Mouse (Mus musculus) kidney, postnatal 14 days (tissue): Measurements from ENCODE around the gene Tamm41.

ENCODE experiments used
- DNase-seq: peaks from one replicate; pipeline ENCODE4 v3.0.0; 2022; ENCODE audit warnings: mixed read lengths

The Tamm41 gene

GRCm38 (mm10) chr6:115037103-115038094 lies at the start of gene Tamm41:
Gene Tamm41 (minus strand): TSS chr6:115037876.
- DNase-seq: peak; percentile 91

- DNase-seq: no peak
Measured at GRCm38 (mm10) chr6:115085274-115085841, 47.7 kb upstream of the Tamm41 start.

DNA sequence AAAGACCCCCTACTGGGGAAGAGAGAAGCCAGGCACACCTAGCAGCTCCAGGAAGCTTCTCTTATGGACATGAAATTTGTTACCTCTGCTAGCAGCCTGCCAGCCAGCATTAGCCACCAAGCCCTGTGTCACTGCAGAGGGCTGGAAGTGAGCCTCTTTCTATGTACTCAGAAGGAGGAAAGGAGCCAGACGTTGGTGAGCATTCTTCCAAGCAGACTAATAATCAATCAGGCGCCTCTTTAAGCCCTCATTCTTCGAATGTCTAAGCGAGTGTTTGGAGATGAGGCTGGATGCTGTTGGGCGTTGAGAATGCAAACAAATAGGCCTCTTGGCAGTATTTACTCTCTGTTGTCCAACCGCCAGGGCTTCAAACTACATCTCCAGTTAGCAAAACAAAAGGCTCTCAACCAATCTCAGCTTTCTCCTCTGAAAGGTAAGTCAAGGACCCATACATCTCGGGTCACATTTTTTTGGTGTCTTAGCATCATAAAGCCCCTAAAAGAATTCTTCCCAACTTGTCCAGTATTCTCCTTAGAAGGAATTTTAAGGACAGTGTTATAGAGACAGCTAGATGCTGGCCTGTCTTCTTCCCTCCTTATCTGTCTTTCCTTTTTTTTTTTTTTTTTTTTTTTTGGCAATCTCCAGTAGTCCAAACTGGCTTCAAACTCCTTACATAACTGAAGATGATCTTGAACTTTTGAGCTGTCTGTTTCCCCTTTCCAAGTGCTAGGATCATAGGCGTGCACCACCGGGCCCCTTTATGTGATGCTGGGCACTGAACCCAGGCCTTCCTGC lies 39.3 kb upstream of the Tamm41 start:
- DNase-seq: no peak

DNA sequence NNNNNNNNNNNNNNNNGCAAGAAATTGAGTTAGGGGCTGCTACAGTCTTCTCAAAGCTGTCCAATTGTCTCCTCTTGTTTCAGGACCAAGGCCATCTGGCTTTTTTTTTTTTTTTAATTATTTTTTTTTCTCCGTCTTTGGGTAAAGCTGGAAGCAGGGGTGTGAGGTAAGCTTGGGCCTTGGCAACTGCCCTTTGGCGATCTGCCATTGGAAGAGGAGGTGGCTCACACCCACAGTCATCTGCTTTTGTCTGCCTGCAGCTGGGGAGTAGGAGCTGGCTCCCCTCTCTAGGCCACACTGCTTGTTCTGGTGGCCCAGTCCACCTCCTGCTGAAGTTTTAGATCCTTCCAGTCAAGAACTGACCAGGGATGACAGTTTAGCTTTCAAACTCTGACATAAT lies 34.3 kb upstream of the Tamm41 start:
- DNase-seq: no peak

DNA sequence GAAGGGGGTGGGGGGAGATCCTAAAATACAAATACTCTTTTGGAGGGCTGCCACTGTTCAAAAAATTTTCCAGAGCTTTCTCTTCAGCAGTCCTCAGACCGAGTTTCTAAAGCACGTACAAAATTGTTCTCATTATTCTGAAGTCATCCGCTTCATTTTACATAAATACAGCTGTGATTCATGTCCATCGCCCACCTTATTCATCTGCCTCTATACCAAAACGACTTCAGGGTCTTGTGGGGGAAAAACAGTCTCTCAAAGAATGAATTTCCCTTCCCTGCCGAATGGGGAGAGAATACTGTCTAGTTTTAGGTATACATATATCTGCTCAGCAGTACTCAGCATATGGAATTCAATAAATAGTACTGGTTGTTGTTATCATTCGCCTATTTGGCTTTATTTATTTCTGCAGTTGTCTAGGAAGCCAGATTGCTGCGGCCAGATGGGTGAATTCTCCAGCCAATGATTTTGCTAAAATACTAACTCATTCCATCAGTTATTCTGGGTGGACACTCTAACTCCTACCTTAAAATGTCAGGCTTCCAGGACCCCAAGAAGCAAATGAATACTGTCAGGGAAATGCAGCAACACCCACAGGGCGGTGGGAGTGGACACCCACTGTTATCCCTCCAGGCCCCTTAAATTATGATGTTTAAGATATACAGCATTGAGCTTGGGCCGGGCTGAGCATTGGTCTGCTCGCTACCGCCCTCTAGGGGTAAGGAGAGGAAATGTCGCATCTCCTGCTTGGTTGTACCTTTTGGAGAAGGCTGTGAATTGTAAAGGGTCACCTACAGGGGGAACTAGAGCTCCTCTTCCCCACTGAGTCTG lies 27.9 kb upstream of the Tamm41 start:
- peak; percentile 23 for DNase-seq

DNA sequence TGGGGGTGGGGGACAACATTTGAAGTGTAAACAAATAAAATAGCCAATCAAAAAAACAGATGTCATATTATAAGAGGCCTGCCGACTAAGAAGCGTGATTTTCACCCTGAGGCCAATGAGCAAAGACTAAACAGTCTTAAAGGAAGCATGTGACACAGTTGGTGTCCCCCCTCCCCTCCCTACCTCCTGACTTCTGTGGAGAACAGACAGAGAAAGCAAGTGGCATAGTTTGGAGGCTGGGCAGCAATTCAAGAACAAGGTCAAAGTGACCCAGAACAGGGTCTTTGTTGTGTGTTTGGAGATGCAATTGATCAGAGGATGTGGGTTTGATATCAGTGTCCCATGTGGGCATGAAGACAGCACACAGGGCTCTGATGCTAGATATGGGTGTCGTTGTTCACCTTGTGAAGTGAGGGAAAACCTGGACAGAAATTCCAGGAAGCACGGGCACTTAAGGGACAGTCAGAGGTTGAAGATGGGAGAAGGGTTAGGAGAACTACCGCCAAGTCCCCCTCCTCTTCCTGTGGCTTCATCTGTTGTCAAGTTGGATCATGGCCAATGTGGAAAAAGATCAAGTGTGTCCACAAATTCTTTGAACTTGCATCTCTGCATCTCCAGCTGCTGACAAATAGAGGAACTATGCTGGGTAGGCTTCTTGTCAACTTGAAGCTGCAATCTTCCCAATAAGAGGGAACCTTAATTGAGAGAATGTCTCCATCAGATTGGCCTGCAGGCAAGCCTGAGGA lies 25.1 kb upstream of the Tamm41 start:
- no peak for DNase-seq

DNA sequence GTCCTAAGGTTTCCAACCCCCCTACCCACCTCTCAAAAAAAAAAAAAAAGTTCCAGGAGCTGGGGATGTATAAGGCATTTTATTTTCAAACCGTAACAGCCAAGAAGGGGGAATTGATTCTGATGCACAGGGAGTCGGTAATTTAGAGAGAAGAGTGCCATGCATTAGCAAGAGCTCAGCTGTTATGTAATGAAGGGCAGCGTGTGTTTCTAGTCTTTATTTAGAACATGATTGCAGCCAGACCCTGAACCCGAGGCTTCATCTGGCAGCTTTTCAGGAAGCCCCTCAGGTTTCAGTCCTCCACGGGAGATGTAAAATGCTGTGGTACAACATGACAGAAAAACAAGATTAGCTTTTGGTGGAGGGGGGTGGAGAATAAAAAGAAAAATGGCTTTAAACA lies 21.6 kb upstream of the Tamm41 start:
- no peak for DNase-seq

- no peak for DNase-seq
Measured at GRCm38 (mm10) chr6:115056699-115057098, 19.0 kb upstream of the Tamm41 start.

- DNase-seq: no peak
Measured at GRCm38 (mm10) chr6:115055440-115055839, 17.8 kb upstream of the Tamm41 start.

DNA sequence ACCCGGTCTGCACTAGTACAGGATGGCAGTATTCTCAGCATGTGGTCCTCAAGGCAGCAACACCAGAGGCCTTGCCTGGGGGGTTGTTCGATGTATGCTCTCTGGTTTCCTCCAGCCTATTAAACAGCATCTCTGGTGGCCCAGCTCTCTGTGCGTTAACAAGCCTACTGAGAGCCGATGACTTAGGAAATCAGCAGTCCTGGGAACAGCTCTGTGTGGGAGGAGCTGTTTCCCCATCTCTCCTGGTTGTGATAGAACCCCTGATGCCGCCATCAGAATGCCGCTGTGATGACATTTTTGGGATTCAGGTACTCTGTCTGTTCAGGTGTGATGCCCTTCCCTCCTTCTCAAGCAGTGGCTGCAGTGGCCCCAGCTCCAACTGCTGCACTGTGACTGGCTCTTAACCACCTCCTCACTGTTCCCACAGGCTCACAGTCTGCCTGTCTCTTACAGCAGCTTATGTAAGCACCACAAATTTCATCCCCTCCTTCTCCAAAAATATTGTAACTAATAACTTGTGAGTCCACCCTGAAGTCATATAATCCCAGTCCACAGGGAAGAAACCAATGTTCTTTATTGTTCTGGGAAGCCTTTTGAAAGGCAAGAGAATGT lies 14.0 kb upstream of the Tamm41 start:
- no peak for DNase-seq

- no peak for DNase-seq
Measured at GRCm38 (mm10) chr6:115049015-115049414, 11.3 kb upstream of the Tamm41 start.

DNA sequence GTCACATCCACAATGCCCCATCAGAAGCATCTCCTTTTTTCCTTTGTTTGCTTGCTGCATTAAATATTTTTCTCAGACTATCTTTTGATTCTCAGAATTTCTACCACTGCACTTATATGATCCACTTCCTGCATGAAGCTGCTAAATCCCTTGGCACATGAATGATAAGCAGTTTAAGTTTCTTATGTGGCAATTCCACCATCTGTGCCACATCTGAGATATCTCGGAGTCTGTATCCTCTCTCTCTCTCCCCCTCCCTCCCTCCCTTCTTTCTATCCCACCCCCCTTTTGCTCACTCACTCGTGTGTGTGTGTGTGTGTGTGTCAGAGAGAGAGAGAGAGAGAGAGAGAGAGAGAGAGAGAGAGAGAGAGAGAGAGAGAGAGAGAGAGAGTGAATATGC lies 10.1 kb upstream of the Tamm41 start:
- DNase-seq: no peak

DNA sequence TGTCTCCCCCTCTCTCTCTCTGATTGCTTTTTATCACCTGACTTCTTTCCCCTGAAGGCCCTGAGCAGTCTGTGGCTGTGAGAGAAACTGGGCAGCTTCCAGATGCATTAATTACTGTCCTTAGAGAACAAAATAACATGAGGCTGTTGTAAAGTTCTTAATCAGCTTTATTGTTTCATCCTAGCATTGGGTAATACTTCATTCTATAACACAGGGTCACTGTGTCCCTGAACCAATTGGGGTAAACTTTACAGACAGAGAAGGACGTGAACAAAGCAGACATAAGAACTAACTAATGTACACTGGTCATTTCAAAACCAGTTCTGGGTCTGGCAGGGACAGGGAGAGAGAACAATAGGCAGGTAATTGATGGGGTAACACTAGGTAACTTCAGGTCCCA lies 8.4 kb upstream of the Tamm41 start:
- no peak for DNase-seq

GRCm38 (mm10) chr6:115044709-115045108 lies 7.0 kb upstream of the Tamm41 start:
- no peak for DNase-seq

DNA sequence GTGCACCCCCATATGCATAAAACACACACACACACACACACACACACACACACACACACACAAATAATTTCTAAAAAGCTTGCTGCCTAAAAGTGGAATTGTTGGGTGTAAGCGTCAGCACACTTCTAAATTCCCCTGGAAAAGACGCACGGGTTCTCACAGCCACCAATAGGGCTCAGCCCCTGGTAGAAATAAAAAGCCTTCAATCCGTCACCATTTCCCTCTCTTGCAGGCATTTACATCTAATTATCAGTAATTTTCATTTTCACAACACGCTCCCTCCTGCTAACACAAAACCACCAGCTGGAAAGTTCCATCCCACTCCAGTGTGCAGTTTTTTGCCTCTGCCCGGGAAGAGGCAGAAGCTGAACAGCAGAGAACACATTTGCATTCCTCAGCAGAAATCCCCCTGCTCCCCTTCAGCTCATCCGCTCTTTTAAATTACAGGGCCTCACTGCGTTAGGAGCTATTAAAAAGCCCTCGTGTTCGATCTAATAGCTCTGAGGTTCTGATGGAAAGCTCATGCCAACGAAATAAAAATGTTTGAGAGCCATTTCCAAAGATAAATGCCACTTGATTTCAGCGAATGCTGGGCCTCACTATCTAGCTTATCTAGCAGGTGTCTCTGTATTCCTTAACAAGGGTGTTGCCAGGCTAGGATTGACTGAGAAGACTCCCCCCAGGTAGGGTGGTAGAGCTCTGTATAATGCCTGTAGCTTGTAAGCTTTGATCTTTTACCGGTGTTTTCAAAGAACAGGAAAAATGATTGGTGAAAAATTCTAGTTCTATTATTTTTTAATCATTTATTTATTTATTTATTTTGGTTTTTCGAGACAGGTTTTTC lies 6.2 kb upstream of the Tamm41 start:
- DNase-seq: no peak

- DNase-seq: no peak
Measured at GRCm38 (mm10) chr6:115042609-115043008, 4.9 kb upstream of the Tamm41 start.

DNA sequence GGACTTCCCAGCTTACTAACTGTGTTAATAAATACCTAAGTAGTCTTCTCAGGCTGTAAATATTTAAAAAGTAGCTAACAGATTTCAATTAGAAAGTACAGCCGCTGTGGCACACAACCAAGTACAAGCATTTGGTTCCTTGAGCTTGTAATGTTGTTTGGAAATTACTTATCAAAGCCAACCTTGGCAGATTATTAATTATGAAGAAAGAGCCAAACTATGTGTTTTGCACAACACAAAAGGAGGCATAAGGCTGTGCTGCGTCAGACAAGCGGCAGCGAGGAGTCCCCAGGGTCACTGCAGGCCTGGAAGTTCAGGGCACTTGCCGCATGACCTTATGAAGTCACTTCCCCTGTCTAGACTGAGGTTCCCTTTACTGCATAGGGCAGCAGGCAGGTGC lies 4.2 kb downstream of the Tamm41 start:
- DNase-seq: peak; percentile 27

- no peak for DNase-seq
Measured at GRCm38 (mm10) chr6:115030098-115030497, 7.6 kb downstream of the Tamm41 start.

- peak; percentile 57 for DNase-seq
Measured at GRCm38 (mm10) chr6:115029248-115029647, 8.4 kb downstream of the Tamm41 start.

DNA sequence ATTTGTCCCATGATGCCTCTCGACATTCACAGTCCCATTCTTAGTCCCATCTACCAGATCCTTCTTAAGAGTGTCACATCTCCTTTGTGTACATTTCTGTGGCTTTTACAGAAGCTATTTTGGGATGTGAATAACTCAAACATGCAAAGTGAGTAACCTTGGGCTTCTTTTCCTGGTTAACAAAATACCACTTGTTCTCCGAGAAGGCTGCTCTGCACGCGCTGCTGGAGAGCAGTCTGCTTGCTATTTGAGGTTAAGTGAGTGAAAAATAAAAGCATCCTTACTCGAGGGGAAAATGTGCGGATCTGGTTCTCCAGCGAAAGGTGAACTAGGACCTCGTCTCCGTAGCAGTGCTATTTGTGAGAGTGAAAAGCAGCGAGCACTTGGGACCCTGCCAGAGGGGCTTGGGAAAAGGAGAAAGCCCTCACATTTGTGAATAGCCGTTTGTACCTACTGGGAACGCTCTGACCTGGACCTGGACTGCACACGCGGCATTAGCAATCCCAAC lies 10.1 kb downstream of the Tamm41 start:
- DNase-seq: no peak
